Mouse (Mus musculus) lung, adult 2 months (tissue): ENCODE measurements around the gene Vamp5.

Experiments
- CTCF ChIP-seq: fragments of 200-500 bp; IDR thresholded peaks from 2 replicates; pipeline ENCODE4 v1.5.1; 2011; ENCODE audit warnings: mild to moderate bottlenecking, low read length, control low read depth; ENCODE audit not compliant: insufficient read depth
- POLR2A ChIP-seq: fragments of 200-500 bp; IDR thresholded peaks from 2 replicates; pipeline ENCODE4 v1.6.1; 2011; ENCODE audit warnings: low read depth, mild to moderate bottlenecking, control low read depth, low read length, borderline replicate concordance; ENCODE audit errors: extremely low read depth

DNA sequence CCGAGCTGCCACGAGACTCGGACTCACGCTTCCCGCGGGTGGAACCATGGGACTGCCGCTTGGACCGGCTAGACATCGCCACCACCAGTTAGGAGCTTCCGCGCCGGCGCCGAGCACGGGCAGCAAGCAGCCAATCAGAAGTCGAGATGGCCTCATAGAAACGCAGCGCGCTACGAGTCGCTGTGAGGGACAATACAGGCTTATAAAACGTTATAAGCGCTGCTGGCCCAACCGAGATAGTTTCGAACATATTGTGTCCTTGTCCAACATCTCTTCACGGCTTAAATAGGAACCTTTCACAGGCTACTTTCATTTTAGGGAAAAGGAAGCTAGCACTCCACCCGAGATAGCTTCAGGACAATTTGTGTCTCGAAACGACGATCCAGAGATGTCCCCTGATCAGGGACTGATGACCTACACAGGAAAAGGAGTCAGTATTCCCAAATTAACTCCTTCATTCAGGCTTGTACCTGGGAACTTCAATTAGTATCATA lies 35.1 kb downstream of the Vamp5 start, which contains the start of gene Usp39:
- TF ChIP-seq CTCF: no peak
- TF ChIP-seq POLR2A: peak; percentile 81
